Mouse (Mus musculus): Measurements from ENCODE around the gene Tia1.

Tia1 gene

GRCm38 (mm10) chr6:86431531-86431930 lies 27.5 kb downstream of the Tia1 start:
- no peak for DNase-seq (ENCODE audit: low read depth in 2 of 2, low spot score in 2 of 2)

GRCm38 (mm10) chr6:86433696-86434095 lies 29.7 kb downstream of the Tia1 start:
- no peak for DNase-seq (ENCODE audit: low read depth in 2 of 2, low spot score in 2 of 2)

- peak; percentile 47 to 58 for DNase-seq (ENCODE audit: low read depth in 2 of 2, low spot score in 2 of 2)
Observed at GRCm38 (mm10) chr6:86437711-86438110, 33.7 kb downstream of the Tia1 start.

- DNase-seq (ENCODE audit: low read depth in 2 of 2, low spot score in 2 of 2), result peak; percentile 87 to 92
Observed at GRCm38 (mm10) chr6:86438272-86439118, 34.5 kb downstream of the Tia1 start, which contains the start of gene C87436. Gene C87436, plus strand, starts transcription at chr6:86438374.

GRCm38 (mm10) chr6:86439119-86439496 lies 35.1 kb downstream of the Tia1 start:
- DNase-seq (ENCODE audit: low read depth in 2 of 2, low spot score in 2 of 2), result no peak

GRCm38 (mm10) chr6:86439531-86439930 lies 35.5 kb downstream of the Tia1 start:
- no peak for DNase-seq (ENCODE audit: low read depth in 2 of 2, low spot score in 2 of 2)

GRCm38 (mm10) chr6:86441571-86441970 lies 37.6 kb downstream of the Tia1 start:
- DNase-seq (ENCODE audit: low read depth in 2 of 2, low spot score in 2 of 2), result no peak

- DNase-seq (ENCODE audit: low read depth in 2 of 2, low spot score in 2 of 2), result no peak
Observed at GRCm38 (mm10) chr6:86445551-86445950, 41.5 kb downstream of the Tia1 start.

- no peak for DNase-seq (ENCODE audit: low read depth in 2 of 2, low spot score in 2 of 2)
Observed at GRCm38 (mm10) chr6:86446927-86447568, 43.0 kb downstream of the Tia1 start.

GRCm38 (mm10) chr6:86456727-86457126 lies 52.7 kb downstream of the Tia1 start:
- no peak for DNase-seq (ENCODE audit: low read depth in 2 of 2, low spot score in 2 of 2)

GRCm38 (mm10) chr6:86463079-86463478 lies 59.1 kb downstream of the Tia1 start:
- no peak for DNase-seq (ENCODE audit: low read depth in 2 of 2, low spot score in 2 of 2)

GRCm38 (mm10) chr6:86471317-86471716 lies 67.3 kb downstream of the Tia1 start:
- DNase-seq (ENCODE audit: low read depth in 2 of 2, low spot score in 2 of 2), result no peak

GRCm38 (mm10) chr6:86471760-86472099 lies 67.7 kb downstream of the Tia1 start:
- DNase-seq (ENCODE audit: low read depth in 2 of 2, low spot score in 2 of 2), result no peak

GRCm38 (mm10) chr6:86472100-86472955 lies 68.3 kb downstream of the Tia1 start:
- DNase-seq (ENCODE audit: low read depth in 2 of 2, low spot score in 2 of 2), result peak; percentile 99 to 100

- DNase-seq (ENCODE audit: low read depth in 2 of 2, low spot score in 2 of 2), result no peak
Observed at GRCm38 (mm10) chr6:86473077-86473476, 69.1 kb downstream of the Tia1 start.

GRCm38 (mm10) chr6:86474072-86474471 lies 70.1 kb downstream of the Tia1 start:
- no peak for DNase-seq (ENCODE audit: low read depth in 2 of 2, low spot score in 2 of 2)

GRCm38 (mm10) chr6:86474646-86475181 lies 70.7 kb downstream of the Tia1 start:
- DNase-seq (ENCODE audit: low read depth in 2 of 2, low spot score in 2 of 2), result no peak

GRCm38 (mm10) chr6:86475462-86476167 lies 71.6 kb downstream of the Tia1 start:
- no peak for DNase-seq (ENCODE audit: low read depth in 2 of 2, low spot score in 2 of 2)

GRCm38 (mm10) chr6:86476931-86477330 lies 72.9 kb downstream of the Tia1 start:
- DNase-seq (ENCODE audit: low read depth in 2 of 2, low spot score in 2 of 2), result no peak

GRCm38 (mm10) chr6:86479311-86479710 lies 75.3 kb downstream of the Tia1 start:
- DNase-seq (ENCODE audit: low read depth in 2 of 2, low spot score in 2 of 2), result no peak

GRCm38 (mm10) chr6:86479816-86480188 lies 75.8 kb downstream of the Tia1 start:
- DNase-seq (ENCODE audit: low read depth in 2 of 2, low spot score in 2 of 2), result no peak

Data from CD8-positive naive resting alpha-beta T cell, adult 2 months (primary cell).